Mouse (Mus musculus) ES-Bruce4 (cell line): ENCODE results near the gene Fnbp1. TPM values are rescaled to one million over a fixed set of nuclear protein-coding genes. Genes with fewer than 3 reads are reported as not detected.

Source experiments
- H3K27ac ChIP-seq: 2 replicates; pipeline ENCODE4 v1.5.1; 2012; ENCODE audit warnings: low read length, inconsistent platforms; ENCODE audit not compliant: insufficient read depth
- H3K27me3 ChIP-seq: 2 replicates; pipeline ENCODE4 v1.6.1; 2012; ENCODE audit warnings: mild to moderate bottlenecking, low read length, inconsistent platforms; ENCODE audit not compliant: control insufficient read depth, poor library complexity, insufficient read depth, severe bottlenecking
- H3K36me3 ChIP-seq: 2 replicates; pipeline ENCODE4 v1.6.1; 2012; ENCODE audit warnings: inconsistent platforms, mild to moderate bottlenecking, low read length, moderate library complexity; ENCODE audit not compliant: control insufficient read depth, poor library complexity, insufficient read depth, severe bottlenecking
- H3K4me1 ChIP-seq: one replicate; pipeline ENCODE4 v1.8.1; 2011; ENCODE audit warnings: low read length; ENCODE audit not compliant: control insufficient read depth, insufficient read depth
- H3K4me3 ChIP-seq: 2 replicates; pipeline ENCODE4 v1.5.1; 2011; ENCODE audit warnings: low read depth, mild to moderate bottlenecking, low read length
- H3K9ac ChIP-seq: 2 replicates; pipeline ENCODE4 v1.6.1; 2012; ENCODE audit warnings: low read depth, mild to moderate bottlenecking, inconsistent platforms; ENCODE audit not compliant: poor library complexity, severe bottlenecking
- H3K9me3 ChIP-seq: replicated peaks from 2 replicates; pipeline ENCODE4 v1.6.1; 2012; ENCODE audit warnings: mild to moderate bottlenecking, low read length, inconsistent platforms; ENCODE audit not compliant: control insufficient read depth, poor library complexity, insufficient read depth, severe bottlenecking
- CTCF ChIP-seq: IDR thresholded peaks from one replicate; pipeline ENCODE4 v1.8.1; 2011; ENCODE audit warnings: low read depth, low read length
- EP300 ChIP-seq: IDR thresholded peaks from 2 replicates; pipeline ENCODE4 v1.6.1; 2011; ENCODE audit warnings: low read depth, low read length; ENCODE audit not compliant: insufficient read depth
- POLR2A ChIP-seq: IDR thresholded peaks from one replicate; pipeline ENCODE4 v1.8.1; 2011; ENCODE audit warnings: low read length; ENCODE audit not compliant: insufficient read depth
- polyA plus RNA-seq: library from polyadenylated mRNA; stranded (reverse); fragments of >200 nt; gene quantifications from 2 replicates; pipeline ENCODE4 v1.2.4, GENCODE M21; 2011; ENCODE audit warnings: low read depth; ENCODE audit not compliant: missing spikeins, insufficient read depth, insufficient read length

Gene Fnbp1
- polyA plus RNA-seq, 1 experiment: 77.7 TPM

GRCm38 (mm10) chr2:31040487-31040886, 101.3 kb downstream of the Fnbp1 start:
- no peak for TF ChIP-seq CTCF
- no peak for TF ChIP-seq POLR2A
- no peak for TF ChIP-seq EP300
- H3K4me1 ChIP-seq: peaks cover 8% of the 10 kb centered on the region
- no peaks in the 10 kb centered on the region for H3K27me3 ChIP-seq
- no peaks in the 10 kb centered on the region for H3K9me3 ChIP-seq
- H3K36me3 ChIP-seq: peaks cover 10% of the 10 kb centered on the region
- H3K27ac ChIP-seq: no peak overlapping the region
- H3K9ac ChIP-seq: no peak overlapping the region
- H3K4me3 ChIP-seq: no peak overlapping the region

DNA sequence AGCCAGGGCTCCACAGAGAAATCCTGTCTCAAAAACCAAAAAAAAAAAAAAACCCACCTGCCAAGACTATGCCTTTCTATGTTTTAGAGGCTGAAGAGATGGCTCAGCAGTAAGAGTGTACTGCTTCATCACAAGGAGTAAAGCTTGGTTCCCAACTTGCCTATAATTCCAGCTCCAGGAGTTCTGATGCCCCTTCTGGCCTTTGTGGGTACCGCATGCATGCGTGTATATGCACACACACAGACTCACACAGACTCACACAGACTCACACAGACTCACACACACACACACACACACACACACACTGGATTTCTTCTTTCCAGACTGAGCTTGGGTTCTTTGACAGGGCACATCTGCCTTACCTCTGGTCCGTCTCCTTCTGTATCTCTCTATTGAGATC, 101.8 kb downstream of the Fnbp1 start:
- Histone ChIP-seq H3K36me3 (peaks cover 10% of the 10 kb centered on the region), H3K4me3 (no peak overlapping the region), H3K27ac (no peak overlapping the region), H3K9me3 (no peaks in the 10 kb centered on the region), H3K27me3 (no peaks in the 10 kb centered on the region), H3K9ac (no peak overlapping the region), H3K4me1 (peaks cover 8% of the 10 kb centered on the region)
- TF ChIP-seq CTCF (no peak), POLR2A (no peak), EP300 (no peak)

DNA sequence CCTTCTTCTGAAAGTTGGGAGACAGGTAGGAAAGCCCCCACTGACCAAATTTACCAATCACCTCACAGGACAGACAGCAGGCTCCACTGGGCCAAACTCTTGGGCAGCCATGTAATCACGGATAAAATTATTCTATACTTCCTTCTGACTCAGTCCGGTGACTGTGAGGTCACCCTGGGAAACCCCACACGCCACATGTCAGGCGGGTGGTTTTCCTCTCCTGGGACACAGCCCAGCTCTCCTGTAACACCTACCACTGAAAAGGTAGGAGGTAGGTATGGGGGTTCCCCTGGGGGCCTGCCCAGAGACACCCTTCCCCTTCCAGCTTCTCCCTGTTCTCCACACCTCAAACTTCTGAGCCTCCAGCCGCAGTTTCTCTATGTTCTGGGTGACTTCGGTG, 105.0 kb downstream of the Fnbp1 start:
- H3K9me3 ChIP-seq: no peaks in the 10 kb centered on the region
- H3K27me3 ChIP-seq: no peaks in the 10 kb centered on the region
- H3K27ac ChIP-seq: no peak overlapping the region
- H3K4me1 ChIP-seq: peaks cover 2% of the 10 kb centered on the region
- no peak overlapping the region for H3K4me3 ChIP-seq
- H3K36me3 ChIP-seq: peaks cover 20% of the 10 kb centered on the region
- TF ChIP-seq POLR2A (no peak), EP300 (no peak), CTCF (no peak)
- H3K9ac ChIP-seq: no peak overlapping the region

- no peaks in the 10 kb centered on the region for H3K4me1 ChIP-seq
- no peaks in the 10 kb centered on the region for H3K9me3 ChIP-seq
- no peaks in the 10 kb centered on the region for H3K27me3 ChIP-seq
- no peak overlapping the region for H3K4me3 ChIP-seq
- TF ChIP-seq POLR2A (no peak), CTCF (no peak), EP300 (no peak)
- no peak overlapping the region for H3K9ac ChIP-seq
- H3K27ac ChIP-seq: no peak overlapping the region
- H3K36me3 ChIP-seq: peaks cover 24% of the 10 kb centered on the region
Observed at GRCm38 (mm10) chr2:31031972-31032371, 109.8 kb downstream of the Fnbp1 start.

DNA sequence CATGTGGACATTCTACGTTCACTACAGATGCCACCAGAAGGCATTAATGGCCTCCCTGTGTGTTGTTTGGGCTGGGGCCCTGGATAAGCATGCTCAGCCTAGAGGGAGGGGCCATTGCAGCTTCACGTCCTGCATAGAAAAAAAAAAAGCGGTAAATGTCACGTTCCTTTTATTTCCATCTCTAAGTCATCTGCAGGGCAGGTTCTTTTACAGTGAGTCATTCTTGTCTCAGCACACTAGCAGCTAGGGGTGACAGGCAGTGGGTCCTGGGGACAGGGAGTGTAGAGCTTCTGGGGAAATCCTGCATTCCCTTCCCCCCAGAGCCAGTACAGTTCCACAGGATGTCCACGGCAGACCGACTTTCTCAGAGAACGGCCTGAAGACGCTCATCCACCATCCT, 115.2 kb downstream of the Fnbp1 start:
- no peaks in the 10 kb centered on the region for H3K27me3 ChIP-seq

DNA sequence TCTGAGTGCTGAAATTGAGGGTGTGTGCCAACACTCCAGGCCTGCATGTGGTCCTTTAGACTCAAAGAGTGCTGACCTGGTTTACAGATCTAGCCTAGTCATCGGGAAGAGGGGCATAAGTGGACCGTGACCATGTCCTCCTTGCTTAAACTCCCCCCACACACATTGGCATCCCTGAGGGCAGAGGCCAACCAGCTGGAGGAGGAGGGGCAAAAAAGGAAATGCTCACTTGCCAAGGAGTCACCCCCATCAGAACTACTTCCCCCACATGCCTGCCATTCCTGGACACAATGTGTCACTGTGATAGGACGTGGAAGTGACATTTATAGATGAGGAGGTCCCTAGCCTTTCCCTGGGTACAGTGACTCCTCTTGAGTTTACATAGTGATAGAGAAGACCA, 116.3 kb downstream of the Fnbp1 start:
- no peaks in the 10 kb centered on the region for H3K9me3 ChIP-seq
- no peak overlapping the region for H3K27ac ChIP-seq
- no peak for TF ChIP-seq EP300
- no peak for TF ChIP-seq POLR2A
- no peak for TF ChIP-seq CTCF
- H3K9ac ChIP-seq: no peak overlapping the region
- no peaks in the 10 kb centered on the region for H3K4me1 ChIP-seq
- no peaks in the 10 kb centered on the region for H3K27me3 ChIP-seq
- peaks cover under 1% of the 10 kb centered on the region; the same call in 1 of the 2 replicates for H3K36me3 ChIP-seq
- H3K4me3 ChIP-seq: no peak overlapping the region

More for the DNA sequence above, 115.2 kb downstream of the Fnbp1 start:
- Histone ChIP-seq H3K27ac (no peak overlapping the region), H3K9me3 (no peaks in the 10 kb centered on the region), H3K9ac (no peak overlapping the region), H3K4me3 (no peak overlapping the region), H3K36me3 (peaks cover 4% of the 10 kb centered on the region; the same call in 1 of the 2 replicates), H3K4me1 (no peaks in the 10 kb centered on the region)
- no peak for TF ChIP-seq POLR2A
- no peak for TF ChIP-seq EP300
- no peak for TF ChIP-seq CTCF
